Mouse (Mus musculus) forebrain, embryonic 16.5 days (tissue): ENCODE data around the gene Hmgb1. TPM values are rescaled to one million over a fixed set of nuclear protein-coding genes. Genes with fewer than 3 reads are reported as not detected.

Source experiments
- ATAC-seq: fragments of 200-750 bp; cut with Nextera tagmentation; 2 replicates; pipeline ENCODE4 v1.8.0; 2017; ENCODE audit warnings: mild to moderate bottlenecking, moderate library complexity
- H3K27ac ChIP-seq: fragments of 300-500 bp; sonication (generic); 2 replicates; pipeline ENCODE4 v1.5.1; 2014; ENCODE audit warnings: low read length, control low read depth
- H3K27me3 ChIP-seq: fragments of 300-500 bp; sonication (generic); replicated peaks from 2 replicates; pipeline ENCODE4 v1.6.1; 2014; ENCODE audit warnings: low read length; ENCODE audit not compliant: control insufficient read depth, insufficient read depth
- H3K36me3 ChIP-seq: fragments of 300-500 bp; sonication (generic); 2 replicates; pipeline ENCODE4 v1.6.1; 2014; ENCODE audit not compliant: control insufficient read depth, insufficient read depth
- H3K4me1 ChIP-seq: fragments of 300-500 bp; sonication (generic); replicated peaks from 2 replicates; pipeline ENCODE4 v1.6.1; 2014; ENCODE audit warnings: low read length; ENCODE audit not compliant: control insufficient read depth, insufficient read depth
- H3K4me2 ChIP-seq: fragments of 300-500 bp; sonication (generic); 2 replicates; pipeline ENCODE4 v1.6.1; 2014; ENCODE audit warnings: mild to moderate bottlenecking, low read length, control low read depth
- H3K4me3 ChIP-seq: fragments of 300-500 bp; sonication (generic); replicated peaks from 2 replicates; pipeline ENCODE4 v1.5.1; 2014; ENCODE audit warnings: mild to moderate bottlenecking, low read length, control low read depth
- H3K9ac ChIP-seq: fragments of 300-500 bp; sonication (generic); replicated peaks from 2 replicates; pipeline ENCODE4 v1.6.1; 2014; ENCODE audit warnings: low read depth, low read length, control low read depth
- H3K9me3 ChIP-seq: fragments of 300-500 bp; sonication (generic); 2 replicates; pipeline ENCODE4 v1.6.1; 2016; ENCODE audit warnings: low read length; ENCODE audit not compliant: control insufficient read depth
- WGBS: fragments of 180-500 bp; shearing (Covaris S2); extraction: QIAGEN DNeasy Blood & Tissue Kit; methylation state at CpG from one replicate; pipeline ENCODE4 v1.1.7; 2014; 5-methylcytosine and 5-hydroxymethylcytosine counted together
- polyA plus RNA-seq: library from polyadenylated mRNA; unstranded; fragments of >200 nt; fragmentation: Nextera tagmentation; extraction: Ambion mirVana; gene quantifications from 2 replicates; pipeline ENCODE4 v1.2.1, GENCODE M21; 2015

The Hmgb1 gene
- polyA plus RNA-seq, 1 experiment from 2014 or later, result 1,084 TPM

GRCm38 (mm10) chr5:149050588-149051160 lies 133.6 kb downstream of the Hmgb1 start:
- Histone ChIP-seq H3K36me3 (peaks cover 10% of the 10 kb centered on the region; the same call in 1 of the 2 replicates), H3K9ac (peak overlapping the region; percentile 96)

GRCm38 (mm10) chr5:149049435-149049834 lies 134.9 kb downstream of the Hmgb1 start:
- no peaks in the 10 kb centered on the region for H3K27me3 ChIP-seq
- H3K27ac ChIP-seq, result no peak overlapping the region
- peak overlapping the region; percentile 17; the same call in 1 of the 2 replicates for H3K4me2 ChIP-seq
- peaks cover 18% of the 10 kb centered on the region for H3K4me1 ChIP-seq
- H3K4me3 ChIP-seq, result no peak overlapping the region
- H3K36me3 ChIP-seq, result peaks cover 11% of the 10 kb centered on the region; the same call in 1 of the 2 replicates
- no peaks in the 10 kb centered on the region for H3K9me3 ChIP-seq
- ATAC-seq, result no peak
- H3K9ac ChIP-seq, result no peak overlapping the region
- 52% methylated on average over 3 of the region's 3 CpGs for WGBS

More at GRCm38 (mm10) chr5:149050588-149051160, 133.6 kb downstream of the Hmgb1 start:
- Histone ChIP-seq H3K4me3 (peak overlapping the region; percentile 81), H3K9me3 (no peaks in the 10 kb centered on the region), H3K4me2 (peak overlapping the region; percentile 86), H3K4me1 (peaks cover 18% of the 10 kb centered on the region), H3K27me3 (no peaks in the 10 kb centered on the region), H3K27ac (peak overlapping the region; percentile 100)
- WGBS, result 8% methylated on average over 10 of the region's 10 CpGs
- no peak for ATAC-seq

- H3K9me3 ChIP-seq, result no peaks in the 10 kb centered on the region
- H3K4me1 ChIP-seq, result peaks cover 18% of the 10 kb centered on the region
- H3K27me3 ChIP-seq, result no peaks in the 10 kb centered on the region
- WGBS, result 94% methylated on average over 1 of the region's 1 CpGs
- H3K9ac ChIP-seq, result no peak overlapping the region
- no peak overlapping the region for H3K4me3 ChIP-seq
- H3K36me3 ChIP-seq, result peaks cover 11% of the 10 kb centered on the region; the same call in 1 of the 2 replicates
- no peak overlapping the region for H3K27ac ChIP-seq
- no peak for ATAC-seq
- no peak overlapping the region for H3K4me2 ChIP-seq
Observed at GRCm38 (mm10) chr5:149048961-149049360, 135.3 kb downstream of the Hmgb1 start.

- Histone ChIP-seq H3K27ac (no peak overlapping the region), H3K4me2 (no peak overlapping the region)
Observed at GRCm38 (mm10) chr5:149046650-149047049, 137.6 kb downstream of the Hmgb1 start.

GRCm38 (mm10) chr5:149045470-149046085 lies 138.7 kb downstream of the Hmgb1 start:
- ATAC-seq, result no peak
- 73% methylated on average over 9 of the region's 9 CpGs for WGBS
- Histone ChIP-seq H3K4me3 (no peak overlapping the region), H3K9ac (no peak overlapping the region), H3K27ac (no peak overlapping the region), H3K27me3 (no peaks in the 10 kb centered on the region), H3K4me1 (peaks cover 10% of the 10 kb centered on the region), H3K9me3 (no peaks in the 10 kb centered on the region), H3K4me2 (no peak overlapping the region), H3K36me3 (peaks cover 11% of the 10 kb centered on the region; the same call in 1 of the 2 replicates)

More at GRCm38 (mm10) chr5:149046650-149047049, 137.6 kb downstream of the Hmgb1 start:
- Histone ChIP-seq H3K27me3 (no peaks in the 10 kb centered on the region), H3K36me3 (peaks cover 11% of the 10 kb centered on the region; the same call in 1 of the 2 replicates), H3K9me3 (no peaks in the 10 kb centered on the region), H3K4me3 (no peak overlapping the region), H3K4me1 (peaks cover 13% of the 10 kb centered on the region), H3K9ac (no peak overlapping the region)
- ATAC-seq, result no peak
- 77% methylated on average over 9 of the region's 9 CpGs for WGBS

- WGBS, result 76% methylated on average over 7 of the region's 7 CpGs
- Histone ChIP-seq H3K4me1 (peaks cover 5% of the 10 kb centered on the region), H3K36me3 (peaks cover 10% of the 10 kb centered on the region; the same call in 1 of the 2 replicates), H3K27me3 (no peaks in the 10 kb centered on the region), H3K9ac (no peak overlapping the region), H3K4me2 (no peak overlapping the region), H3K4me3 (no peak overlapping the region), H3K27ac (no peak overlapping the region), H3K9me3 (no peaks in the 10 kb centered on the region)
- ATAC-seq, result no peak
Observed at GRCm38 (mm10) chr5:149045054-149045453, 139.2 kb downstream of the Hmgb1 start.

GRCm38 (mm10) chr5:149044067-149044466 lies 140.2 kb downstream of the Hmgb1 start:
- Histone ChIP-seq H3K4me1 (no peaks in the 10 kb centered on the region), H3K4me2 (no peak overlapping the region), H3K36me3 (peaks cover 9% of the 10 kb centered on the region; the same call in 1 of the 2 replicates), H3K27ac (no peak overlapping the region), H3K9ac (no peak overlapping the region), H3K4me3 (no peak overlapping the region), H3K9me3 (peaks cover 3% of the 10 kb centered on the region), H3K27me3 (no peaks in the 10 kb centered on the region)
- no peak for ATAC-seq
- 88% methylated on average over 4 of the region's 4 CpGs for whole genome bisulfite sequencing

GRCm38 (mm10) chr5:149043240-149043639 lies 141.0 kb downstream of the Hmgb1 start:
- Histone ChIP-seq H3K4me2 (no peak overlapping the region), H3K36me3 (peaks cover 9% of the 10 kb centered on the region; the same call in 1 of the 2 replicates), H3K4me1 (no peaks in the 10 kb centered on the region), H3K4me3 (no peak overlapping the region), H3K27ac (no peak overlapping the region), H3K9ac (no peak overlapping the region), H3K27me3 (no peaks in the 10 kb centered on the region), H3K9me3 (peaks cover 3% of the 10 kb centered on the region)
- ATAC-seq, result no peak
- 83% methylated on average over 6 of the region's 6 CpGs for WGBS

- H3K4me3 ChIP-seq, result no peak overlapping the region
- 91% methylated on average over 5 of the region's 5 CpGs for WGBS
- no peak overlapping the region for H3K4me2 ChIP-seq
- H3K9ac ChIP-seq, result no peak overlapping the region
- no peak for ATAC-seq
- H3K36me3 ChIP-seq, result no peaks in the 10 kb centered on the region
- peaks cover 3% of the 10 kb centered on the region for H3K9me3 ChIP-seq
- H3K27ac ChIP-seq, result no peak overlapping the region
- H3K27me3 ChIP-seq, result no peaks in the 10 kb centered on the region
- H3K4me1 ChIP-seq, result peaks cover 3% of the 10 kb centered on the region; the same call in 1 of the 2 replicates
Observed at GRCm38 (mm10) chr5:149039825-149040224, 144.5 kb downstream of the Hmgb1 start.
